Mouse (Mus musculus) megakaryocyte-erythroid progenitor cell, adult 5-6 weeks (primary cell): ENCODE measurements around the gene Ucn2. TPM values are rescaled to one million over a fixed set of nuclear protein-coding genes. Genes with fewer than 3 reads are reported as not detected.

ENCODE experiments used
- ATAC-seq: replicated peaks from 2 replicates; pipeline ENCODE4 v1.8.0; 2016; ENCODE audit warnings: mild to moderate bottlenecking, inconsistent platforms; ENCODE audit not compliant: severe bottlenecking, poor library complexity, low FRiP score, low TSS enrichment
- total RNA-seq, 2 experiments: library from RNA; stranded (forward) in 1 of 2; stranded (reverse) in 1 of 2; fragments of 200-1000, 215-1000 nt in 1 of 2; fragments of >200 nt in 1 of 2; fragmentation: Nextera tagmentation in 1 of 2; gene quantifications; 2 replicates each; pipeline ENCODE4 v1.2.3; 2014 to 2017

Gene Ucn2
- total RNA-seq (2014; fragmentation: Nextera tagmentation) (1.2 TPM in 1 of 2 replicates, not detected in the other), total RNA-seq (2017) (not detected in 2 replicates)

GRCm38 (mm10) chr9:108985710-108986109 is at the start of gene Ucn2:
Gene Ucn2 (plus strand): TSS chr9:108986010.
- no peak for ATAC-seq

GRCm38 (mm10) chr9:108936418-108937364 is 49.1 kb upstream of the Ucn2 start, which contains the start of gene Uqcrc1:
Gene Uqcrc1 (plus strand): TSS chr9:108936633.
- ATAC-seq: peak; percentile 96

GRCm38 (mm10) chr9:108945111-108945510 is 40.7 kb upstream of the Ucn2 start:
- ATAC-seq: no peak

- peak; percentile 25; the same call in 1 of the 2 replicates for ATAC-seq
Observed at GRCm38 (mm10) chr9:108945608-108946007, 40.2 kb upstream of the Ucn2 start.

- no peak for ATAC-seq
Observed at GRCm38 (mm10) chr9:108949231-108949966, 36.4 kb upstream of the Ucn2 start.

- no peak for ATAC-seq
Observed at GRCm38 (mm10) chr9:108949967-108950728, 35.7 kb upstream of the Ucn2 start.

- ATAC-seq: no peak
Observed at GRCm38 (mm10) chr9:108953081-108953636, 32.7 kb upstream of the Ucn2 start, which contains the start of gene Col7a1. Gene Col7a1 (plus strand): TSS chr9:108953586.

GRCm38 (mm10) chr9:108955241-108955640 is 30.6 kb upstream of the Ucn2 start:
- ATAC-seq: no peak

- no peak for ATAC-seq
Observed at GRCm38 (mm10) chr9:108955846-108956245, 30.0 kb upstream of the Ucn2 start.

GRCm38 (mm10) chr9:108963577-108963976 is 22.2 kb upstream of the Ucn2 start:
- no peak for ATAC-seq

- ATAC-seq: no peak
Observed at GRCm38 (mm10) chr9:108964338-108964737, 21.5 kb upstream of the Ucn2 start.

GRCm38 (mm10) chr9:108970623-108971022 is 15.2 kb upstream of the Ucn2 start:
- peak; percentile 39 for ATAC-seq

GRCm38 (mm10) chr9:108976483-108976882 is 9.3 kb upstream of the Ucn2 start:
- ATAC-seq: no peak

GRCm38 (mm10) chr9:108977966-108978365 is 7.8 kb upstream of the Ucn2 start:
- ATAC-seq: no peak

- ATAC-seq: no peak
Observed at GRCm38 (mm10) chr9:108982498-108982897, 3.3 kb upstream of the Ucn2 start.

GRCm38 (mm10) chr9:108983209-108983608 is 2.6 kb upstream of the Ucn2 start:
- no peak for ATAC-seq

- ATAC-seq: peak; percentile 25; the same call in 1 of the 2 replicates
Observed at GRCm38 (mm10) chr9:108987704-108988350, 2.0 kb downstream of the Ucn2 start.

- no peak for ATAC-seq
Observed at GRCm38 (mm10) chr9:108989802-108990461, 4.1 kb downstream of the Ucn2 start.
